30 mouse cellular contexts compared by ENCODE assay signal in the genomic region with DNA sequence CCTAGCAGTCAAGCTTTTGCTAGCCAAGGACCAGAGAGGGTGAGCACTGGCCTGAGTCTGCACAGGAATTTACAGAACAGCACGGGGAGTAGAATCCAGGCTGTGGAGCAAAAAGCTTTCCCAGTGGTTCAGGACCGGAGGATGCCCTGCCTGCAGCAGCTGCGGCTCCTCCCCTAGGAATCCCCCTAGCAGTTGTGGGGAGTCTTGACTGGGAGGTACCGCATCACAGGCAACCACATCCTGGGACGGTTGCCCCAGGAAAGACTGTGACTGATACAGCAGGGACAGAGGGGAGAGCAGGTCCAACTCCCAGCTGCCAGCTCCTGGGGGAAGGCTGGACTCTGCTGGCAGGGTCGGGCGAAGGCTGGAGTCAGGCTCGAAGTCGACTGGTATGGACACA. TPM values are rescaled to one million over a fixed set of nuclear protein-coding genes. Genes with fewer than 3 reads are reported as not detected.
A peak's percentile ranks its signal among the peaks of the same experiment; 100 is the strongest.
DNase-seq lines count a peak whose midpoint lies in the region; ATAC-seq and TF ChIP-seq lines count a peak whose summit lies in the region.
"Had no signal": no experiment of that assay in that cellular context is flagged by ENCODE, and none has a peak within 500 bp of the region (broad histone marks: within the 10 kb centered on the region; RNA-seq: fewer than 3 reads in every experiment).

No protein-coding gene starts in this region.

- 78% methylated on average over 9 of the region's 9 CpGs for WGBS in hindbrain, embryonic 11.5 days

- TF ChIP-seq CTCF in gastrocnemius, adult 2 months (IDR thresholded peaks at IDR 0.05): no peak
- TF ChIP-seq CTCF in layer of hippocampus, adult 2 months (conservative IDR thresholded peaks at IDR 0.05): no peak

- H3K4me2 ChIP-seq in hindbrain, embryonic 11.5 days (replicated peaks; ENCODE audit: low read depth, low read length): no peak overlapping the region
- H3K4me2 ChIP-seq: heart, embryonic 12.5 days; hindbrain, embryonic 13.5 days; limb, embryonic 13.5 days; liver, embryonic 12.5 days; midbrain, embryonic 11.5 days; stomach, embryonic 15.5 days had no signal

- DNase-seq in gastrocnemius, adult 2 months: no peak
- no peak for DNase-seq in gastrocnemius, adult 18-20 months (ENCODE audit: low spot score)
- peak; percentile 77 for DNase-seq in T-cell, adult 2 months (ENCODE audit: low spot score)
- peak; percentile 76 for DNase-seq in naive thymus-derived CD4-positive, alpha-beta T cell, adult 2 months (ENCODE audit: low read depth)
- peak; percentile 85 for DNase-seq in thymus, postnatal 25 days
- DNase-seq in layer of hippocampus, adult 2 months (ENCODE audit: low spot score in 2 of 2): no peak
- no peak for DNase-seq in hindbrain, embryonic 11.5 days (ENCODE audit: low spot score)
- DNase-seq in right cerebral cortex, adult 2 months (ENCODE audit: low spot score in 2 of 2): no peak
- DNase-seq: adrenal gland, postnatal 14 days; forebrain, postnatal 0 days; heart, adult 11 months; heart, postnatal 10 days; kidney, adult 2 months; layer of hippocampus, postnatal 36 days; lung, adult 18-20 months; lung, postnatal 10 days; right cerebral cortex, postnatal 14 days had no signal

- no peaks in the 10 kb centered on the region for H3K9me3 ChIP-seq in hindbrain, embryonic 11.5 days (ENCODE audit: control insufficient read depth, low read length)
- H3K9me3 ChIP-seq: forebrain, embryonic 10.5 days; heart, embryonic 12.5 days; hindbrain, embryonic 13.5 days; limb, embryonic 13.5 days; liver, embryonic 12.5 days; stomach, embryonic 15.5 days had no signal

- no peaks in the 10 kb centered on the region for H3K27me3 ChIP-seq in hindbrain, embryonic 11.5 days (ENCODE audit: control insufficient read depth, insufficient read depth, low read length)
- H3K27me3 ChIP-seq: hindbrain, embryonic 13.5 days; limb, embryonic 13.5 days; liver, embryonic 12.5 days; stomach, embryonic 15.5 days had no signal

- H3K4me1 ChIP-seq in hindbrain, embryonic 11.5 days (replicated peaks; ENCODE audit: control insufficient read depth, insufficient read depth, low read length): 0 out of 2 replicates have a peak, but pooled peaks cover 2% of the 10 kb centered on the region
- H3K4me1 ChIP-seq: liver, embryonic 12.5 days; stomach, embryonic 15.5 days had no signal

- no peak for ATAC-seq in hindbrain, embryonic 11.5 days (ENCODE audit: low FRiP score)
- ATAC-seq: forebrain, postnatal 0 days; liver, embryonic 12.5 days had no signal

- H3K9ac ChIP-seq in hindbrain, embryonic 11.5 days (ENCODE audit: low read depth, low read length): no peak overlapping the region
- H3K9ac ChIP-seq: forebrain, postnatal 0 days; heart, embryonic 12.5 days; hindbrain, embryonic 13.5 days; limb, embryonic 13.5 days; liver, embryonic 12.5 days; stomach, embryonic 15.5 days had no signal

- H3K36me3 ChIP-seq in hindbrain, embryonic 11.5 days (ENCODE audit: control insufficient read depth, insufficient read depth, low read length): no peaks in the 10 kb centered on the region
- H3K36me3 ChIP-seq: forebrain, embryonic 10.5 days; heart, embryonic 12.5 days; hindbrain, embryonic 13.5 days; limb, embryonic 13.5 days; liver, embryonic 12.5 days; stomach, embryonic 15.5 days had no signal

- intact Hi-C loops in gastrocnemius, adult 2 months (cut with DNase I): loop anchor here (5.0 kb wide), 1 partner anchor 89 kb away; no protein-coding TSS in a partner anchor

- no peak overlapping the region for H3K4me3 ChIP-seq in gastrocnemius, adult 2 months
- H3K4me3 ChIP-seq in layer of hippocampus, adult 2 months: no peak overlapping the region
- no peak overlapping the region for H3K4me3 ChIP-seq in hindbrain, embryonic 11.5 days (ENCODE audit: low read depth, low read length)
- H3K4me3 ChIP-seq: forebrain, embryonic 10.5 days; heart, embryonic 12.5 days; hindbrain, embryonic 13.5 days; limb, embryonic 13.5 days; liver, embryonic 12.5 days; stomach, embryonic 15.5 days had no signal

- peak overlapping the region; percentile 16; the same call in 1 of the 2 replicates for H3K27ac ChIP-seq in gastrocnemius, adult 2 months
- H3K27ac ChIP-seq in layer of hippocampus, adult 2 months: no peak overlapping the region
- H3K27ac ChIP-seq in hindbrain, embryonic 11.5 days (ENCODE audit: low read depth, low read length): no peak overlapping the region
- H3K27ac ChIP-seq: forebrain, embryonic 10.5 days; hindbrain, embryonic 13.5 days; kidney, postnatal 0 days; limb, embryonic 13.5 days; liver, embryonic 12.5 days; stomach, embryonic 15.5 days had no signal

RNA-seq across cellular contexts. Expression of a gene that starts 41.6 kb away (rescaled TPM):
- total RNA-seq in gastrocnemius, adult 2 months (2021): not detected
- not detected for total RNA-seq in gastrocnemius, adult 18-20 months (2021)
- total RNA-seq in layer of hippocampus, adult 2 months (2021): under 1 TPM in 1 of 2 experiments, not detected in 1; 0.32 TPM
- not detected in 2 replicates for polyA plus RNA-seq in hindbrain, embryonic 11.5 days (2014; fragmentation: Nextera tagmentation; extraction: Ambion mirVana)
- total RNA-seq: forebrain, postnatal 0 days had no signal
- polyA plus RNA-seq: embryonic facial prominence, embryonic 11.5 days; forebrain, embryonic 10.5 days; heart, embryonic 12.5 days; hindbrain, embryonic 13.5 days; kidney, postnatal 0 days; limb, embryonic 13.5 days; liver, embryonic 12.5 days; midbrain, embryonic 11.5 days; neural tube, embryonic 11.5 days had no signal

RNA-seq across cellular contexts. Expression of a gene that starts 49.4 kb away (rescaled TPM):
- total RNA-seq in gastrocnemius, adult 2 months (2021): not detected
- not detected for total RNA-seq in gastrocnemius, adult 18-20 months (2021)
- total RNA-seq in layer of hippocampus, adult 2 months (2021): not detected
- polyA plus RNA-seq in hindbrain, embryonic 11.5 days (2014; fragmentation: Nextera tagmentation; extraction: Ambion mirVana): not detected in 2 replicates
- total RNA-seq: layer of hippocampus, postnatal 36 days; left cerebral cortex, postnatal 25 days; megakaryocyte progenitor cell, adult 5-6 weeks had no signal
- polyA plus RNA-seq: forebrain, embryonic 10.5 days; intestine, embryonic 14.5 days; liver, embryonic 12.5 days had no signal

RNA-seq across cellular contexts. Expression of a gene that starts 51.3 kb away (rescaled TPM):
- under 1 TPM; 0.31 to 0.53 TPM for total RNA-seq in gastrocnemius, adult 2 months (2021)
- total RNA-seq in gastrocnemius, adult 18-20 months (2021): under 1 TPM; 0.23 to 0.55 TPM
- 1 to 10 TPM; 1.3 TPM for total RNA-seq in layer of hippocampus, adult 2 months (2021)
- 0.13 and 0.37 TPM in 2 replicates for polyA plus RNA-seq in hindbrain, embryonic 11.5 days (2014; fragmentation: Nextera tagmentation; extraction: Ambion mirVana)

Comparison
In these comparisons a context has a peak if more than half of its experiments do, and no peak if none do; other contexts are left out.
1. DNase-seq: peak in T-cell, adult 2 months (single experiment), naive thymus-derived CD4-positive, alpha-beta T cell, adult 2 months (single experiment) and thymus, postnatal 25 days (single experiment); none in gastrocnemius, adult 2 months (single experiment), gastrocnemius, adult 18-20 months (single experiment), layer of hippocampus, adult 2 months (0 of 2), hindbrain, embryonic 11.5 days (single experiment) and right cerebral cortex, adult 2 months (0 of 2).